Mouse (Mus musculus): ENCODE measurements around the gene Gm42674.

Gm42674 gene

DNA sequence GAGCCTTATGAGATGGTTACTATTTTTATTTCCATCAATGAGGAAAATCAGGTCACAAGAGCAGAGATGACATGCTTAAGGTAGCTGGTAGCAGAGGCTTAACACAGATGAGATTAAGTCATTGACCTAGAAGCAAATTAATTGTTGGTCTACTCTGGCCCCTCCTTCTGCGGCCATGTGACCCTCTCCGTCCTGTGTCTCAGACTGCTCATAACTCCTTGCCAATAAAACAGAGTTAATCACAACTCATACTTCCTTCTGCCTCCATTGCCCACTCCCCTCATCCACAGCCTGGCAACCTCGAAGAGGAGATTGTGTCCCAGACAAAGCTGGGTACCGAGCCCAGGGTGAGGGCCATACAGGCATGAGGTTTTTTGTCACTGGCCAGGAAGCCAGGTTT lies 3.5 kb upstream of the Gm42674 start:
- DNase-seq (ENCODE audit: low spot score in 2 of 2): no peak

DNA sequence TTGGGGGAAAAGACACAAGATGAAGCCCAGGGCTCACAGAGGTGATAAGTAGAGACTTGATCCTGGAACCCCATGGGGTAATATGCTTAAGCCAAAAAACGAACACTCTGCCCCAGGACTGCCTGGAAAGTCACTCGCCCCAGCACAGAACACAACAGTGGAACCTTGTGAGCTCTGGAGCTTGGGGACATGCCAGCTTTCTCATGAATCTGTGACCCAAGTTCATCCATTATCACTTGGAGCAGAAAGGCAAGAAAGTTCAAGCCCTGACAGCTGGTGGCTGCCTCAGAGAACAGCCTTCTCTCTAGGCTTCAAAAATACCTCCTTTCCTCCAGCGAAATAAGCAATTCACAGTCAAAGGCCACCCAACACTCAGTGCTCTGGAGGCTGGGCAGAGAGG lies 2.3 kb upstream of the Gm42674 start:
- DNase-seq (ENCODE audit: low spot score in 2 of 2): no peak

DNA sequence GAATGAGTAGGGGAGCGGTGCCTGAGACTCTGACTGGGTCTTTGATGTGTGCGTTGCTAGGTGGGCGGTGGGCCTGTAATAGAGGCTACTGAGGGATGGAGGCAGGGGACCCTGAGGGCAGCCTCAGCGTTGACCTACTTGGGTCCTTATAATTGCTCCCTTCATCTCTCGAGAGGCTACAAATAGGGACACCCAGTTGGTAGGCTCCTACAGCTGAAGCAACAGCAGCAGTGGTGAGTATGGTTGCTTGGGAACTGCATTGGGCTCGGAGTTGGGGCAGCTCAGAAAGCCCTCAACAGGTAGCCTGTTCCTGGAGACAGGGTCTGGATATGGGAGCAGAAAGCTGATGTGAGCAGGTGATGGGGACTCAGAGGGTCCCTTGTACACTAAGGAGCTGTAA lies 1.7 kb upstream of the Gm42674 start:
- no peak for DNase-seq (ENCODE audit: low spot score in 2 of 2)

DNA sequence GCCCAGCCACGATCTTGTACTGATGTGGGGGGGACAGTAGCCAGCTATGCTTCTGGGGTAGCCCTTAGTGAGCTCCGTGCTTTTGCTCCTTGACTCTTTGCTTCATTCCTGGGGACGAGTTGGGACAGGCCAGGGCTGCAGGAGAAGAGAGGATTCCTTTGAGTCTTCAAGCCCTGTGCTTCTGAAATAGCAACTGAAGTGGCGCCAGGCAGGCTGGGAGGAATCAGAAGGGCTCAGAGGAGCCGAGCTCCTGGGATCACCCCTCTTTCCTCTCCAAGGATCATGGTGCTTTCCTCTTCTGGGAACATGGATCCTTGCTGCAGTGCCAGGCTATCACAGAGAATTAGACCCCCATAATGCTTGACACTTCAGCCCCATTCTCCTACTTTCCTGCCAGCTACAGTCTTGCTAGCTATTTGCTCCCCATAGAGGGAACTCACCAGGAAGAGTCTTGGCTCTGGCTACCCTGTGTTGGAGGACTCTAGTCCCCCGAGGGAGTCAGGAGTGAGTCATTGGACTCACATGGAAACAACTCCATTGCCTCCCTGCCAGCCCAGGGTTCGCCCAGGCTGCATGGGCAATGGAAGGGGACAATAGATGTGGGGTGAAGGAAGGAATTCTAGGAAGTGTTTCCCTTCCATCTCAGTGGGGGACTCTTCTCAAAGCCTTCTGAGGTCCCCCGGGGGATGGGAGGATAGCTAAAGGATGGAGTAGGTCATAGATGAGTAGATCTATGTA lies 1.1 kb upstream of the Gm42674 start:
- DNase-seq (ENCODE audit: low spot score in 2 of 2): no peak

DNA sequence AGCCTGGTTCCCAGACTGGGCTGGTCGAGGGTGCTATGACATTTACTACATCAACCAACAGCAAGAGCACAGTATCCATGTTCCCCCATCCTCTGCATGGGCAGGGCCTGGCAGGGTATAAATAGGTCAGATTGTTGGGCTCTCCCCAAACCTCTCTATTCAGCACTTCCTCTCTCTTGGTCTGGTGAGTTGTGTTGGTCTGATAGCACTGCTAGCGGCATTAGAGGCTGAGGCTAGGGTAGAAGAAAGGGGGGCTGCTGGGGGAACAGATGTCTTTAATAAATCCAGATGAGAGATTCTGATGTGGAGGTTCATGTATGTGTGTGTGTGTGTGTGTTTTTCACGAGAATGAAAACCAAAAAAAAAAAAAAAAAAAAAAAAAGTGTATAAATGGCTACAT lies 1.9 kb downstream of the Gm42674 start, which contains the start of gene S100a4:
TSS of gene S100a4 (plus strand) at position 149 of the 400 bp plus-strand sequence.
- no peak for DNase-seq (ENCODE audit: low spot score in 2 of 2)

DNA sequence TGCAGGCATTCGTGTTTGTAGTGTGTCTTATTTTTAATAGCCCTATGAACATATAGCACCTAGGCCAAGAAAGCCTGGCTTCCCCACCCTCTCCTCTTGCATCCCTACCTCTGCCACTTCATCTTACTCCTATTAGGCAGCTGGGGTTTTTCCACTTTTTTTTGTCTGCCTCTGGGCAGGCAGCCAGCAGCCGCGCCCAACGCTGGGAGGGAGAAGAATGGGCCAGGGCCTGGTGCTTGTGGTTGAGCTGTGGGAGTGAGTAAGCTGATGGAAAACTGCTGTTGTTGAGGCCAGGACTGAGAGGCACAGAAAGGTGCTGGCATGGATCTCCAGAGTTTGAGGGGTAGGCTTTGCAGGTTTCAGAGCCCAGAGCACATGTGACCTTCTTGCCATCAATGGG lies 2.7 kb downstream of the Gm42674 start:
- DNase-seq (ENCODE audit: low spot score in 2 of 2): no peak

DNA sequence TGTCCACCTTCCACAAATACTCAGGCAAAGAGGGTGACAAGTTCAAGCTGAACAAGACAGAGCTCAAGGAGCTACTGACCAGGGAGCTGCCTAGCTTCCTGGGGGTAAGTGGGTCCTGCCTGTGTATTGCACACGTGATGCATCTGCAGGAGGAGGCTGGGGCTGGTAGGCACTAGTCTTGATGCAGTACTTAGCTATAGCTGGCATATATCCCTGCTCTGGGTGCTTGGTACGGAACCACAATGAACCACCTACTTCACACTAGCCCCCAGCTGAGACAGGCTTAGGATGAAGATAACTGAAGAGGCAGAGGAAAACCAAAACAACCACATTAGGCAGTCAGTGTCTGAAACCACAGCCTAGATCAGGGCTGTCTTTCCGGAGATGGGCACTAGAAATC lies 3.3 kb downstream of the Gm42674 start:
- no peak for DNase-seq (ENCODE audit: low spot score in 2 of 2)

DNA sequence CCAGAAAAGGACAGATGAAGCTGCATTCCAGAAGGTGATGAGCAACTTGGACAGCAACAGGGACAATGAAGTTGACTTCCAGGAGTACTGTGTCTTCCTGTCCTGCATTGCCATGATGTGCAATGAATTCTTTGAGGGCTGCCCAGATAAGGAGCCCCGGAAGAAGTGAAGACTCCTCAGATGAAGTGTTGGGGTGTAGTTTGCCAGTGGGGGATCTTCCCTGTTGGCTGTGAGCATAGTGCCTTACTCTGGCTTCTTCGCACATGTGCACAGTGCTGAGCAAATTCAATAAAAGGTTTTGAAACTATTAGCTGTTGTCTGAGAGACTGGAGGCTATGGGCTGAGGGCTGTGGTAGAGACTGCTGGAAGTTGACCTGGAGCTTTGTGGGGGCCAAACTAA lies 4.0 kb downstream of the Gm42674 start:
- no peak for DNase-seq (ENCODE audit: low spot score in 2 of 2)

DNA sequence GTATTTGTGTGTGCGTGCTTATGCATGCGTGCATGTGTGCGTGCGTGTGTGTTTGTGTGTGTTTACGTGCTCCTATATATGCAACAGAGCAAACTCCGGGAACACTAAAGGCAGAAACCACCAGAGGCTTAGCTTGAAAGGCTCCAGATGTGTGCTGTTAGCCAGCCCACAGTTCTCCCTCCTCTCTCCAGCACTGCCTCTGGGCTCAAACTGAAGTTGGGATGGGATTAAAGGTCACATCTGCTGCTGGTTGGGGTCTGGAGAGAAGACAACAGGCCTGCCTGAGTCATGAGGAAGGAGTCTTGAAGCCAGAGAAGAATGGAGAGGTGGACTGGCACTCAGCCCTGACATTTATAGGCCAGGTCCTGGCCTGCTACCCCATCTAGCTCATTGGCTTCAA lies 4.5 kb downstream of the Gm42674 start:
- DNase-seq (ENCODE audit: low spot score in 2 of 2): no peak

DNA sequence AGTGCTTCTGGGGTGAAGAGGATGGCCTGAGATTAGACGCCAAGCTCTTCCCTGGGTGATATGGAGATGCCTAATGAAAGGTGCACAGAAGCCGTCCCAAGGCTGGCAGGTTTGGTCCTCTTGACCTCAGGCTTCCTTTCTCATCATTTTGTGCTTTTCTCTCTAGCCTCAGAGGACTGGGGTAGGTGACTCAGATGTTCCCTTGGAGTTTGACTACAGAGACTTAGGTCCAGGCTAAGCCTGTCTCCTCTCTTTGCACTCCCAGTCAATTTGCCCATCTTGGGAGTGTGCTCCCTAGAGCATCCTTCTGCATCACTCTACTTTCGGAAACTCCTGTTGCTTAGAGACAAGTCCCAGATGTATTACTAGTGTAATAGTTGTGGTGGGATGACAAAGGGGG lies 5.7 kb downstream of the Gm42674 start:
- DNase-seq (ENCODE audit: low spot score in 2 of 2): no peak

DNA sequence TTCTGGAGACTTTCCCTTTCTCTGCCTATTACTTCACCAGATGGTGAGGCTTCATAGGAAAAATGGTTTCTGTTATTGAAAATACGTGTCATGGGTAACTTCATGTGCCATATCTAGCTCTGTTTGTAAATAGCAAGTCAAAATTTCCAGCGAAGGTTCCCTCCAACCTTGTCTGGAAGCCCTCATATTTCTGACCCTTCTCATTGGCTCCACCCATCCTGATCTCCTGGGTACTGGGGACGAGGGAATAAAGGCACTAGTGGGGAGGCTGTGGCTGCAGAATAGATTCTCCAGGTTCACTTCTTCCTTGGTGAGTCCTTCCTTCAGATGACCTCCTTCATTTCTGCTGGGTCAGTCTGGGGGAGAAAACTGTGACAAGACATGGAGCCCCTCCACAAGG lies 6.5 kb downstream of the Gm42674 start, which contains the start of gene S100a5:
TSS of gene S100a5 (plus strand) at position 301 of the 400 bp plus-strand sequence.
- no peak for DNase-seq (ENCODE audit: low spot score in 2 of 2)

DNA sequence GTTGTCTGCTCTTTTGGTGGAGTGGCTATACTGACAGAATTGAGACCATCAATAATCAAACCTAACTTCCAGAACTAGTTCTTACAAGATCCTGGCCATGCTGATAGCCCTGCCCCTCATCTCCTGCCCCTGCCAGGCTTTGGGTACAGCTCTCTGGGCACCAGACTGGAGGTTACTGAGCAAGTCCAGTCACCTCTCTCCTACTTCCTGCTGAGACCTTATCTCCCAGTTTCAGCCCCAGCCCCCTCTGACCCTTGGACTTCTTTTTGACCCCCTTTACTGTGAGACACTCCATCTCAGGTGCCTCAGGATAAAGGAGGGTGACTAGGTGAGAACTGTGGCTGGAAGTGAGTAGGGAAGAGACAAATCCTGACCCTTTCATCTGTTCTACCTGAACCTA lies 7.4 kb downstream of the Gm42674 start:
- no peak for DNase-seq (ENCODE audit: low spot score in 2 of 2)

DNA sequence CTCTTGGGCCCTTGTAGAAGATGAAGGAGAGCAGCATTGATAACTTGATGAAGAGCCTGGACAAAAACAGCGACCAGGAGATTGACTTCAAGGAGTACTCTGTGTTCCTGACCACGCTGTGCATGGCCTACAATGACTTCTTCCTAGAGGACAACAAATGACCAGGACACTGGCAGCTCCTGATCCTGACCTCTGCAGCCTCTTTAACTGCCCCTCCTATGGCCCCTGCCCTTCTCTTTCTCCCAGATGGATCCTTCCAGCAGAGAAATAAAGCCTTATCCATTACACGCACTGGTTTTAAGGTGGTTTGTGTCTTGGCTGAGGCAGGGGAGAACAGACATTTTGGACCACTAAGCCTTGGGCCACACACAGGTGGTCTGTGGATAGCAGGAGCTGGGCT lies 9.8 kb downstream of the Gm42674 start:
- no peak for DNase-seq (ENCODE audit: low spot score in 2 of 2)

DNA sequence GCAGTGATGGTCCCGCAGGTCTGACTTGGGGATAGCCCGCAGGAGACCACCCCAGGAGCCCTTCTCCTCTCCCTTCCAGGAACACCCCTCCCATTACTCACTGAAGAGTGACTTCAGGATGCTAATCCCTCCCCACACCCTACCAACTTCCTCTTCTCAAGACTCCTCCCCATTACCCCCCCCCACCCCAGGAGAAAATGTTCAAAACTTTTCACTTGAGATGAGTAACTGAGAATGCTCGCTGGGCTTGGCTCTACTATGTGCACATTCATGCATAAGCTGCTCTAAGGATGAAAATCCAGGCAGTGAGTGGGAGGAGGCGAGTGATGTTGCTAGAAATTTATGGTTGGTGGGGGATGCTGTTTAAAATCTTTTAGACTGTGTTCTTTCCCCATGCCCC lies 10.4 kb downstream of the Gm42674 start:
- no peak for DNase-seq (ENCODE audit: low spot score in 2 of 2)

DNA sequence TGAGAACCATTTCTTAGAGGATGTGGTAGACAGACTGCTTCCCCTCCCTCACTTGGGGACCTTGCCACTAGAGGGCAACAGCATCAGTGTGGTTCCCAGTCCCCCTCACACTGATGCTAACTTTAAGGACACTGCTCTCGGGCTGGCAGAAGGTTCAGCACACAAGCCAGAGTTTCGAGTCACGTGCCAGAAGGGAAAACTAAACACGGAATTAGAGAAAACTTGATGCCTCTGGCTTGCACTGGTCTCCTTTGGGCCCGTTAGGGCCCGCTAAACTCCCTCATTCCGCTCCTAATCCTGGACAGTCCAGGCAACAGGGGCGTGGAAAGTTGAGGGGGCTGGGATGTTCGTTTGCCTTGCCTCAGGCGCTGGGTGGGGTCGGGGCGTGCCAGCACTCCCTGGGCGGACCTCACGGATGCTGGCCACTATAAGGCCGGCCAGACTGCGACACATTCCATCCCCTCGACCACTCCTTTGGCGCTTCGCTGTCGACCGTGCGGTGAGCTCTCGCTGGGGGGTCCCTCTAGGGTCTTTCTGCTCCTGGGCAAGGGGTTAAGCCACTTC lies 11.1 kb downstream of the Gm42674 start, which contains the start of gene S100a6:
TSS of gene S100a6 (plus strand) at position 155 of the 564 bp plus-strand sequence.
- DNase-seq (ENCODE audit: low spot score in 2 of 2): peak; percentile 48 to 66

DNA sequence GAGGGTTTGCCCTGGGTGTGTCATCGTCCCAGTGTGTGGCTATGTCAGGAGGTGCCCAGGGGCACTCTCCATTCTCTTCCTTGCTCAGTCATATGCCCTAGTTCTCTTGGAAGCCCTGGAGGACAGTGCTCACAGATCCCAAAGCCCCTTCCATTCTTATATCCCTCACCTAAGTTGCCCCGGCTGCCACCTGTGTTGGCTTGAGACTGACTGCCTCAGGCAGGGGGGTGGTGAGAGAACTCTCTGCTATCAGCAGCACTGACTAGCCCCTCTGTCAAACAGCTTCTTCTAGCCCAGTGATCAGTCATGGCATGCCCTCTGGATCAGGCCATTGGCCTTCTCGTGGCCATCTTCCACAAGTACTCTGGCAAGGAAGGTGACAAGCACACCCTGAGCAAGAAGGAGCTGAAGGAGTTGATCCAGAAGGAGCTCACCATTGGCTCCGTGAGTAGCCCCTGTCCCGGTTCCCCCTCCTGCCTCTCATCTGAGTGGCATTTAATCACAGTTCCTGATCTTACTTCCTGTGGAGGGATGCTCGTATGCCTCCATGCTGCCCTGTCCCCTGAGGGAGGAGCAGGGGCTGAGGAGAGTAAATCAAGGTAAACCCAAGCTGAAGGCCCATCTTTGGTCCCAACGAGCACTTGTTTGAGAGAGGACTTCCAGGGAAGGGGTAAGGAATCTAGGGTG lies 11.9 kb downstream of the Gm42674 start:
- DNase-seq (ENCODE audit: low spot score in 2 of 2): no peak

DNA sequence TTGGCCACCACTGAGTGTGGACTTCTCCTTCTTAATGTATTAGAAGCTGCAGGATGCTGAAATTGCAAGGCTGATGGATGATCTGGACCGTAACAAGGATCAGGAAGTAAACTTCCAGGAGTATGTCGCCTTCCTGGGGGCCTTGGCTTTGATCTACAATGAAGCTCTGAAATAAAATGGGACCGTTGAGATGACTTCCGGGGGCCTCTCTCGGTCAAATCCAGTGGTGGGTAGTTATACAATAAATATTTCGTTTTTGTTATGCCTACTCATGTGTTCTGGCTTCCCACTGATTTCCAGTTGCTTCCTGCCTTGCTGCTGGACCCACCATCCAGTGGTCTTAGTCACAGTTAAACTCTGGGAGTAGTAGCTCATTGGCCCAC lies 12.4 kb downstream of the Gm42674 start:
- no peak for DNase-seq (ENCODE audit: low spot score in 2 of 2)

DNA sequence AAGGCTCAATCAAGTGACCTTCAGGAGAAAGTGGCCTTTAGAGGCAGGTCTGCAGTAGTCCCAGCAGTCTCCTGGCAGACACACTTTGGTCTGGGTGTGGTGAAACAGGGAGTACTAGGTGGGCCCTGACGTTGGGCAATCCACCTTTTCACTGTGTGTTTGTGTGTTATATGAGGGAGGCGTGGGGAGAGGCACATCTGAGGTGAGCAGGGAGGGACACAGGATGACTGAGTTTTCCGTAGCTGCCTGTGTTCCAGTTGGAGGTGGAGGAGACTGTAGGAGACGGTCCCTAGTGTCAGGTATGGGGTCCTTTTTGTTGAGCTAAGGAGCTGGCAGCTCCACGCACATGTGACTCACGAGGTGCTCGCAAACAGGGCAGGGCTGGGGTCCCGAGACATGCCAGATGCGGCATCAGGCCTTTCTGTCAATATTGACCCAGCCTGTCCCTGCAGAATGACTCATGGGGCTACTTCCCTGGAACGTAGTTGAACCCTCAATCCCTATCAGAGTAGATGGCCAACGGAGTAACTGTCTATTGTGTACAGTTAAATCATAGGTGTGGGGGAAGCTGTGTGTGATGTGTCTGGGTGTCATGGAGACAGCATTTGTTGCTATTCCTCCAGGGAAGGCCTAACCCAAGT lies 13.0 kb downstream of the Gm42674 start:
- no peak for DNase-seq (ENCODE audit: low spot score in 2 of 2)

DNA sequence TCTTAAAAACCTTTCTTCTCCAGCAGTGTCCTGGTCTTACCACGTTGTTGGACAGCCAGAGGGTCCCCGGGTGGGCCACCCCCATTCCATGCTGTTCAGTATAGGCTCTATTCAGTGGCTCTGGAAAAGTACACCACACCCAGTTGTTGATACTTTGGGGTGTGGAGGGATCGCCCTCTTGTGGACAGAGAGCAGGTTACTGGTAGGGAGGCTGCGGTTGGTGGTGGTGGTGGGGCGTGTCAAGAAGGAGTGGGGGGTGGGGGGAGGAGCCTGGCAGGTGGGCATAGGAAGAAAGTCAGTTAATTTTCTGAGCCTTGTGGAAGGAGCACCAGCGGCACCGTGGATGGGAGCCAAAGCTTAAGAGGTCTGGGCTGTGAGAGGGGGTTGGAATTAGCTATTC lies 13.7 kb downstream of the Gm42674 start:
- peak; percentile 40 to 62 for DNase-seq (ENCODE audit: low spot score in 2 of 2)

DNA sequence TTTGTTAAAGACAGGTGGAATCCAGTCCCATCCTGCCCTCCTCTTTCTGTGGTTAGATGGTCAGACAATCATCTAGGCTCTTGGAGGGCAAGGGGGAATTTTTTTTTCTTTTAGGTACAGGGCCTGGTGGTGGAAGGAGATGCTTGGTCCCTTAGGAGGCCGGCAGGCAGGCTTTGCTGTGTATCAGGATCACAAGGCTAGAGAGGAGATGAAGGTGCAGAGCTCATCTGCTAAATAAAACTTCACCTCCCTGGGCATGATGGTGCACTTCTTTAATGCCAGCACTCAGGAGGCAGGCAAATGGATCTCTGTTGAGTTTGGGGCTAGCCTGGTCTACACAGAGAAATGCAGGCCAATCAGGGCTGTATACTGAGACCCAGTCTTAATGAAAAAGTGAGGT lies 14.2 kb downstream of the Gm42674 start:
- DNase-seq (ENCODE audit: low spot score in 2 of 2): no peak

DNA sequence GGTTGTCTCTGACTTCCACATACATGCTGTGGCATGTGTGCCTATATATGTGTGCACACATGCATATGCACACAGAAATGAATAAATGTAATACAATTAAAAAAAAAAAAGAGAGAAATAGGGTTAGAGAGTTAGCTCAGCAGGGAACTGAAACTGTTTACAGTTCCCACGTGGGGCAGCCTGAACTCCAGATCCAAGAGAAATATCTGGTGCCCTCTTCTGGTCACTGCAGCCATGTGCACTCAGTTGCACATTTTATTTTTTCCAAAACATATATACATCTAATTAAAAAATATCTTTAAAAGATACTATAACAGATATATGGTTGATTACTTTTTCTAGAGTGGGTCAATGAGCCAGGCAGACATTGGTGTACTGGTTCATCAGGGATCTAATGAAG lies 15.9 kb downstream of the Gm42674 start:
- DNase-seq (ENCODE audit: low spot score in 2 of 2): no peak

DNA sequence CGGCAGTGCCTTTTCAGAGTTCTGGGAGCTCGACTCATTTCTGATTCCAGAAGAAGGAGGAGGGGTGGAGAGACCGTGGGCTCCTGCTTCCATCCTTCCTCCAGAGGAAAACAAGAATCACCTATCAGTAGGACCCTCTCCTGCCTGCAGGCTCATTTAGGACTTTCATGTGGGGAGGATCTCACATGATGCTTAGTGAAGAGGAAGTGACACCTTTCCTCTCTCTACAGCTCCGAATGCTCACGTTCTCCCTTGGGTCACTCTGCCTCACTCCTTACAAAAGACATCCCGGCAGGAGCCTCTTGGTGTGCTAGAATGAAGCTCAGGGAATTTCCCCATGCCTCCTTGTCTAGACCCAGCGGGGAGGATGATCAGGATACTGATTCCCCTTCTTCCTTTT lies 19.8 kb downstream of the Gm42674 start:
- no peak for DNase-seq (ENCODE audit: low spot score in 2 of 2)

Data from spleen, postnatal 14 days (tissue).